Mouse (Mus musculus) testis, adult 2 months (tissue): ENCODE results near the gene 2610301B20Rik.

Experiments
- CTCF ChIP-seq: fragments of 200-500 bp; IDR thresholded peaks from 2 replicates; pipeline ENCODE4 v1.5.1; 2012; ENCODE audit warnings: low read depth, mild to moderate bottlenecking, inconsistent platforms, low read length, moderate library complexity; ENCODE audit not compliant: control insufficient read depth, insufficient read depth, insufficient replicate concordance
- POLR2A ChIP-seq: fragments of 200-500 bp; IDR thresholded peaks from 2 replicates; pipeline ENCODE4 v1.6.1; 2012; ENCODE audit warnings: low read depth, mild to moderate bottlenecking, inconsistent platforms, low read length, moderate library complexity; ENCODE audit not compliant: control insufficient read depth

DNA sequence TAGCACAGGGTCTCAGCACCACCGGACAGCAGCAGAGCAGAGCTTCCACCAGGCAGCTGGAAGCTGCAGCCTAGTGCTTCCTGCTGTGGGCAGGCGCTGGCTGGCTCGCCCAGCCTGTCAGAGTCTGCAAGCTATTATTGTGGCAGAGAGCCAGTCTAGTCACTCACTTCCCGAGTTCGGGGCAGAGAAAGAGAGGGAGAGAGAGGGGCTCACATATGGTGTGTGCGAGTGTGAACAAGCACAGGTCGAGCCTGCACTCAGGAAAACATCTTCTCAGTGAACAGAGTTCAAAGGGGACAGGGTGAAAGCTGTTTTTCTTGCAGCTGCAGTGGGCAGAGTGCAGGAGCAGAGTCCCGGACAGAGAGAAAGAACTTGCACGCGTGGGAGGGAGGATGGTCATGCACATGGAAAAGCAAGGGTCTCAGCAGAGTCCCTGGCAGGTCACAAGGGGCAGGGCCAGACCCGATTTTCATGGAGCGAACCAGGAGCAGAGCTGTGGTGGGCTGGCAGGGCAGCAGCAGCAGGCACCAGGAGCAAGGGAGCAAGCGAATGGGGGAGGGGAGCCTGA lies 31.0 kb downstream of the 2610301B20Rik start:
- TF ChIP-seq CTCF: no peak
- TF ChIP-seq POLR2A: no peak
